Mouse (Mus musculus): ENCODE results near the gene Gm31571. TPM values are rescaled to one million over a fixed set of nuclear protein-coding genes. Genes with fewer than 3 reads are reported as not detected.
"Not testable (repeated sequence)": the region's sequence is repeated elsewhere in the genome, so short reads cannot be mapped to it uniquely, and the experiment has no call there.

Gene Gm31571
- polyA plus RNA-seq (2012; rRNA removed), result not detected in 2 replicates

DNA sequence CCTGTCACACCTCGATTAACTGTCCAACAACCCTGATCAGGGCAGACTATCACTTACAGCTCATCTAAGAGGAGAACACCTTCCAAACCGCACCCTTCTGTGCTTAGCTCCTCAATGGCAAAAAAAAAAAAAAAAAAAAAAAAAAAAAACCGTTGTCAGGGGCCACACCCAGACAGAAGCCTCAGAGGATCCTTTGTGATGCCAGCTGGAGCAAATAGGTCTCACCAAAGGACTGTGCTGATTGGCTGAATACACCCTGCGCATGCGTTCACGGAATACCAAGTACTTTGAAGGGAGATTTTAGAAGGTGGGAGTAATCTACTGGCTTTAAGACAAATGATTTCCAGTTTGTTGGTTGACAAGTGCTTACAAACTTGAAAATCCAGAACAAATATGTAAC is at the start of gene Gm31571:
Gene Gm31571 (minus strand): TSS at position 101 of the 400 bp plus-strand sequence.
- DNase-seq; H3K27me3 ChIP-seq (ENCODE audit: control insufficient read depth, insufficient read depth, low read length); H3K27ac ChIP-seq (ENCODE audit: insufficient read depth, low read length); H3K4me3 ChIP-seq (replicated peaks; ENCODE audit: insufficient read depth, low read depth, low read length); H3K4me1 ChIP-seq (ENCODE audit: control insufficient read depth, insufficient read depth, low read length): not testable (repeated sequence)
- no CpG with 5 or more reads among the region's 6 CpGs for WGBS

Data from cerebellum, adult 2 months (tissue).